Mouse (Mus musculus) thymus, postnatal 25 days (tissue): ENCODE measurements at regions not wholly inside any gene's neighbourhood (a gene's known extent, or its start where the extent isn't known, plus 50 kb on each side); places are given as distances from the start of the nearest gene placed in this dataset.

Experiments used
- DNase-seq: peaks from one replicate; pipeline ENCODE4 v3.0.0; 2022

DNA sequence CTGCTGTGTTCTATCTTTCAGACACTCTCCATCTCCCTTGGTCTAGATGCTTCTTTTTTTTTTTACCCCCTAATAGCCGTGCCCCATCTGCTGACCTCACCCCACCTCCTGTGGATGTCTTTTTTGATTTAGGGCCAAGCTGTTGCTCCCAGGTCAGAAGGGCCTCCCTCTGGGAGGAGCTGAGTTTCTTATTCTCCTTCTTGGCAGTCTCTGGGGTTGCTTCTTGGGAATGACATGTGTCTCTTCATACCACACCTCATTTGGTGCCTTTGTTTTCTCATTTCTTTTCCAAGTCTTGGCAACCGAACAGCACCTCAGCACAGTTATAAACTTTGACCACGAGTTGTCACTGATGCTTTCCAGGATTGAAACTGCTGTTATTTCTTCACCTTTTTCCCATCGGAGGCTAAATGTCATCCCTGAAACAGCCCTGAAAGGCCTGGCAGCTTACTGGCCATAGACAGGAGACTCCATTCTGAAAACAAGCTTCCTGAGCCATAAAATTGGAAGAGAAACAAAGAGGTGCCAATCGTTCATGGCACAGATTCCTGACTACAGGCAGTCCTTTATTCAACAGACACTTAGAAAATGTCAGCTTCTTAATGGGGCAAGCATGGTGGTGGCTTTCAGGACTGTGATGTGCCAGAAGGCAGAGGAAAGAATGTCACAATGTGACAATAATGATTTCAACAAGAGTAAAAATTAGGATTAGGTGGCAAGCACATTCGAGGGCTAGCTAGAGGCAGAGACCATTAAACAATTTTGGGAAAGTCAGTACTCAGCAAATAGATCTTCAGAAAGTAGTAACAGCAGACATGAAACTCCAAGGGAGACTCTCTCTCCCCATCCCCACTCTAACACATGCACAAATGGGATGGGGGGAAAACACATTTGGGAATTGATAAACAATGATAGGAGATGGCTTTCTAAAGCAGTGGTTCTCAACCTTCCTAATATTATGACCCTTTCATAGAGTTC, 197.1 kb upstream of the Arrdc4 start:
- DNase-seq: no peak

DNA sequence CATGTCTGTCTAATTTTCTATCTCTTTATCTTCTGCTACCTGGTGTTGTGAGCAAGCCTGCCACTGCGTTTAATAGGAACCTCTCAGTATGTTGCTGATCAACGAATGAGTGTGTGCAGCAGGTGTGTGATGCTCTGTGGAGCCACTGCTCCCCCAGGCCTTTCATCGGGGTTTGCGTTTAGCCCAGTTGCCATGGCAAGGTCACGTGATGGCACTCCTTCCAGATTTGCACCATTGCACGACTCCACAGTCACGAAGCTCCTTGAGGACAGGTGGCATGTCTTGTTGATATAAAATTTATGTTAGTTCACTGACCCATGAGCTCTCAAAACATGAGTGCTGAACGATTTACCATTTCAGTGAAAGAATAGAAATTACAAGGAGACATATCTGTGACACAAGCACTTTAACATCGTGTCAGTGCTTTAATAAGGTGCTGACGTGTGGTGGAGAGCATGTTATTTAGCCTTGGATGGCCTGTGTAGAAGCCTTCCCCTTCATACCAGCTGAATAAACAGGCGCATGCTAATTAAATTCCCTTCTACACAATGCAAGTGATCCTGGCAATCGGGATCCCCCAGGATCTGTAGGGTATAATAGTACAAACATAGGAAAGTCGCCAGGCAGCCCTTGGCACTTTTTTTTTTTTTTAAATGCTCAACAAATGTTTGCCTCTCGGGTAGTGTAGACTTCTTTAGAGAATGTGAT, 181.7 kb upstream of the Arrdc4 start:
- DNase-seq: no peak

GRCm38 (mm10) chr7:68929669-68930068, 180.6 kb upstream of the Arrdc4 start:
- DNase-seq: no peak

DNA sequence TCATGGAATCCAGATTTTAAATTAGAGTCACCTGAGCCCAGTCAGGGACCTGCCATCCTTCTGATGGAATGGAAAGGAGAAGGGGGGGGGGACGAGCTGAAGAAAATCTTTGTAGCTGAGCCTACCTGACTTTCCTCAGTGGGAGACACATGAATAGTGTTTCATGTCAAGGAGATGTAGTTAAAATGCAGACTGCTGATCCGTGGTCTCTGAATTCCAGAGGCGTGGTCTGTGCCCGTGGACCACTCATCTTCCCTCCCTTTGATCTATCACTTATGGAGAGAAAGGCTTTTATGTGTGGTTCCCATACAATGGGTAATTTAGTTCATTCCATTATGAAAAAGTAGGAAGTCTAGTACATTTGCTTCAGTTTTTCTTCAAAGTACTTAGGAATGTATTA, 176.6 kb upstream of the Arrdc4 start:
- no peak for DNase-seq

DNA sequence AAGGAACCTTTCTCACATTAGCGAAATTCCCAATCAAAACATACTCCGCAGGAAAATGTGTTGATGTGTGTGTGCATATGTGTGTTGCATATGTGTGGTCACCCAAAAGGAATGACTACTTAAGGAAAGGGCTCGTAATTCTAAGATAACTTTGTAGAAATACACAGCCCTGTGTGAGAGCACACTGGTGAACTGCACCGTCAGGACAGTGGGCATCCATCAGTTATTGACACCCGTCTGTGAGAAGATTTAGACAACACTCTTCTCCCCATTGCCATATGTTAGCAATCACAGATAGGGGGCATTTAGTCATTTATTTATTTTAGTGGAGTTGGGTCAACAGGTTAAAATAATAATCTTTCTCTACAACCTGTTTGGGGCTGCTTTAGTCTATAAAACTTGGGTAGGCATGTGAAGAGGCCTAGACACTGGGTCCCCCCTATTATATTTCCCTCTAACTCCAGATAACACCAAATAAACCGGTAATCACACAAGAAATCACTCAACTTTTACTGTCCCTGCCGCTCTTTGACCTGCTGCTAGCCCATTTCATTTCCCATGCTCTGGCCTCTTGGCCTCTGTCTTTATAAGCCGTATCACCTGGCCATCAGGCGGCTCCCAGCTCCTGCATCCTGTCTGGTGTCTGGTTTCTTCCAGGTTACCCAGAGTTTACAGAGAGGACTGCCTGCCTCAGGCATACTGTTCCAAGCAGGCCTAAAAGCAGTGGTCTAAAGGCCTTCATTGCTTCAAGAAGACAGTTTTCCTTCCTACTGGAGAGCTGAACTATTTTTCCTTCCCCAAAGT, 169.8 kb upstream of the Arrdc4 start:
- no peak for DNase-seq

- no peak for DNase-seq
These were observed 168.8 kb upstream of the Arrdc4 start for GRCm38 (mm10) chr7:68917876-68918200.

DNA sequence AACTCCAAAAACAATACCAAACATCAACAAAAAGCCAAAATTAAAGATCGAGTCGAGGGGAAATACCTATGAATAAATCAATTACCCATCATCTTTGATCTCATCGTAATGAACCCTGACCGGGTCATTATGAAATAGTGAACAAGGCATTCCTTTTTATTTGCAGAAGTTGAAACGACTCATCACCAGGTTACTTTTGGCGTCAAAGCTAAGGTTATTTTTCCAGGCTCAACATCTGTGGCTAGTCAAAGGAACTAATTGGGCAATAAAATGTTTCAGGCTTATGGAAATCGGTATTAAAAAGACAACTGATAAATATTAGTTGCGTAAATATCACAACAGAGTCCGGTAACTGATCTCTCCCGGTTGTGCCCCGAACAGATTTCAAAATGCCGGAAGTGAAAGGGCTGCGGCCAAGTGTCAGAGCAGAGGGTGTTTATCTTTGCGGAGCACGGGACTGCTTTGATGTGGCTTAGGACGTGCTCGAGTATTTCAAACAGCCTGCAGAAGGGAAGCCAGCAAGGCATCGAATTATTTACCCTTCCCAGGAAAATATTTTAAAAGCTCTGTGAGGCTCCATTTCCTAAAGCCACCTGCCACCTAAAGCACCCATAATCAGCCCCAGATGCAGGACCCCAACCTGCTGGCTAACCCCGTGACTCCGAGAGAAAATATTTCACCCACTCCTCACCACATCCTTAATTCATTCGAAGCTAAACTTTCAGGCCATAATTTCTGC, 168.3 kb upstream of the Arrdc4 start:
- DNase-seq: no peak

DNA sequence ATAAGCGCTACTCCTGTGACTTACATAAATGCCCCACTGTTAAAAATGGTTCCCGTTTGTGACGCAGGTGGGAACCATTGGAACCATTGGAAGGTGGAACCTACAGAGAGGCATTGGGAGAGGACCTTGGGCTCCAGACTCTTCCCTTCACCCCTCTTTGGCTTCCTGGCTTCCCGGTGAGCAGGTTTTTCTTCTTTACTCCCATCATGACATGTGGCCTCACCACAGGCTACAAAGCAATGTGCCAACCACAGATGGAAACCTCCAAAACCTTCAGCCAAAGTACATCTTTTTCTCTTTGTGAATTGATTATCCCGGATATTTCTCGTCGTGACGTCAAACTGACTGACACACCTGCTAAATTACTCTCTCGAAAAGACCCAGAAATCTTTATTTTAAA, 166.9 kb upstream of the Arrdc4 start:
- DNase-seq: no peak

GRCm38 (mm10) chr7:68914344-68914743, 165.3 kb upstream of the Arrdc4 start:
- DNase-seq: no peak

GRCm38 (mm10) chr7:68911989-68912655, 163.1 kb upstream of the Arrdc4 start:
- DNase-seq: no peak

DNA sequence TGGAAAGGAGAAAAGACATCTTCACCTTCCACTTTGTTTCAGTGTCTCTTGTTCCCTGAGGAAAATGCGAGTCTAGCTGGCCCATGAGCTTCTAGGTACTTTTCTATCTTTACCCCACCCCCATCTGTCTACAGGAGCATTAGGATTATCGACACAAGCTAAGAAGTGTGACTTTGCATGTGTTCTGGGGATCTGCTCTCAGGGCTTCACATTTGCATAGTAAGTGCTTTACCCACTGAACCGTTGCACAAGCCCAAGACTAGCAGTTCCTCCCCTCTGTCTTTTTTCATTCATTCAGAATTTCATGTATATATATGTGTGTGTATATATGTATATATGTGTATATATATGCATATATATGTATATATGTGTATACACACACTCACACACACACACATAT, 162.5 kb upstream of the Arrdc4 start:
- no peak for DNase-seq

- no peak for DNase-seq
These were observed 160.7 kb upstream of the Arrdc4 start for GRCm38 (mm10) chr7:68909694-68910093.

- DNase-seq: no peak
These were observed 159.4 kb upstream of the Arrdc4 start for GRCm38 (mm10) chr7:68908401-68908834.

DNA sequence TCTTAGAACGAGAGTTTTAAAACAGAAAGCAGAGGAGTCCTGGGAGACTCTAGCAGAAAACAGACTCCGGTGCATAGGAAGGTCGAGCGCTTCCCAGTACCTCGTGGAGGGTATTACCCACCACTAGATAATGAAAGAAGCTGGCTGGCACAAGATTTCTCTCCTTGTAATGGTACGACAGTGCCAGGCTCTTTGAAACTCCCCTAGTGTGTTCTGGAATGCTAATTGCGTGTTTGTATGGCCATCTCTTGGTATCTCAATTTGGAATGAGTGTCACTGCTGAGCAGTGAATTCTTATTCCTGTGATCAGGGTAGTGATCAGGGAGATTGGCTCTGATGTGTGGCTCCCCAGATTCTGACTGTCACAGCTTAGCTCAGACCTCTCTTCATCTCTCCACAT, 158.8 kb upstream of the Arrdc4 start:
- no peak for DNase-seq

DNA sequence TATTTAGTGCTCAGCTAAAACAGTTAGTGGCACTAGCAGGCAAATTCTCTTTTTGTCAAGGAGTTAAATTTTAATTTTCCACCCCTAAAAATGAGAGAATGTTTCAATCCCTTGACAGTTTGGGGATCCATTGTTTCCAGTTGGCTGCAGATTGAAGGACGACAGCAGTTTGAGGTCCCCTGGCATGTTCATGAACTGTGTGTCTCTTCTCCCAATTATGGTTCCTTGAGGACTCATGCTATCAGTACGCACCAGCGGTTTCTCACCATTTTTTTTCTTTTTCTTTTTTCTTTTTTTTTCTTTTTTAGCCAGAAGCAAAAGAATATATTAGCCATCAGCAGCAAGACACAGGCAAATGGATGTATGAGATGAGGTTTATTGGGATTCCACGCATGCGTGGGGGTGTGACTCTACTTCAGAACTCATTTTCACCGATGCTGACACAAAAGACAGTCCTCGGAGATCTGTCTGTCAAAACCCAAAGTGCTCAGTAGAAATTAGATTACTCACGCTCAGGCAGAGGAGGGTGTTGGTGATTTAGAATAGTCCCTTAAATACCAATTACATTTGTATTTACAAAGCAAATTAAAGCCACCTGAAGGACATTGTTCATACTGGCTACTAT, 157.8 kb upstream of the Arrdc4 start:
- DNase-seq: no peak

DNA sequence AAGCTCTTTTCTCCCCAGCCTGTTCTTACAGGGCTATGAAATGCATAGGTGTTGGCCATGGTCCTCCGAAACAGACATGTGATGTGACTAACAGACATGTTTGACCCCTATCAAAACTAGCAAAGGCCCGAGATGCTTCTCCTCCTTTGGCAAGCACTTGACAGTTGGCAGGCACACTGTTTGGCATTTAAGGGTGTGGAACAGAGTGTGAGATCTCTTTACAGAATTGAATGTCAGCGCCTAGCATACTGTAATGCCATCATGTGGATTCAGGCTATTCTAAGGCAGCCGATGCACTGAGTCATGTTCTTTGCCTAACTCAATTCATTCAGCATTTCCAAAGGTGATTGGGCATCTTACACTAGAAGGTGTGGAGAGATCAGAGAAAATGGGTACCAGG, 156.8 kb upstream of the Arrdc4 start:
- DNase-seq: no peak

- DNase-seq: no peak
These were observed 137.1 kb upstream of the Arrdc4 start for GRCm38 (mm10) chr7:68886173-68886572.

DNA sequence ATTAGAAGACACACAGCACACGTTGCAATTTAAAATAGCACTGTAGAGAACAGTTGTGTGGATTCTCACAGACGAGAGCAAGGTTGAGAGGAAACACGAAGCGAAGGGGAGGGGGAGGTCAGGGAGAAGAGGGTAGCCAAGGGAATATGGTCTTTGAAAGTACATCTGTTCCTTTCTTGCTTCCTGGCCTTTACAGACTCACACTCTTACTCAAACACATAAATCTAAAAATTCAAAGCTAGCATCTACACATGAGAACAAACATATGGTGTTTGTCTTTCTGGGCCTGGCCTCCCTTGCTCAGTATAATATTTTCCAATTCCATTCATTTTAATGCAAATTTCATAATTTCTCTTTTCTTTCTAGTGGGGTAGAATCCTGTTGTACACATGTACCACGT, 124.0 kb upstream of the Arrdc4 start:
- DNase-seq: no peak

- DNase-seq: no peak
These were observed 115.4 kb upstream of the Arrdc4 start for GRCm38 (mm10) chr7:68864322-68865031.

GRCm38 (mm10) chr7:68858471-68859210, 109.6 kb upstream of the Arrdc4 start:
- DNase-seq: no peak
